Mouse (Mus musculus) left cerebral cortex, postnatal 10 days (tissue): ENCODE data around the gene Adamts20. TPM values are rescaled to one million over a fixed set of nuclear protein-coding genes. Genes with fewer than 3 reads are reported as not detected.

Experiments
- DNase-seq, 2 experiments: peaks; one replicate each; pipeline ENCODE4 v3.0.0; 2021 to 2022; ENCODE audit warnings: low spot score in 2 of 2, mixed read lengths in 1 of 2; ENCODE audit errors: extremely low spot score in 1 of 2
- intact Hi-C: fragments of 180-260 bp; cut with DNase I; formaldehyde crosslinking; loops from one replicate; pipeline ENCODE4 v1.15.1; 2025
- total RNA-seq, 2 experiments: library from RNA; stranded (reverse); gene quantifications; 2 replicates each; pipeline ENCODE4 v1.2.3; 2021

Gene Adamts20
- total RNA-seq, 2 experiments from 2014 or later = 12.5 to 14.2 TPM

DNA sequence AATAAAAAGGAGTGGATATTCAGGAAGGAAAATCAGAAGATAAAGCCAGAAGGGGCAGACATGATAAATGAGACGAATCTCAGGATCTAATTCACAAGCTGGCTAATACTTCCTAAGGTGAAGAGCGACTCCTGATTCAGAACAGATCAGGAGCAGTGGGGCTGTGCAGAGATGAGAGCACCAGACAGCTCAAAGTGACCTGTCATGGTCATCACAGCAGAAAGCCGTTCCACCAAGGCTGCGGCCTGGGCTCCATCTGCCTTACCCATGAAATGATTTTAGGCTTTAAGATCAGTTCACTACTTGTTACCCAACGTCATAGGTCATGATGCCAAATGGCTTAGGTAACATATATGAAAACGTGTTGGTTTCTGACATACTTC is 200.7 kb downstream of the Adamts20 start:
- intact Hi-C loops = no loop called here
- DNase-seq = no peak

DNA sequence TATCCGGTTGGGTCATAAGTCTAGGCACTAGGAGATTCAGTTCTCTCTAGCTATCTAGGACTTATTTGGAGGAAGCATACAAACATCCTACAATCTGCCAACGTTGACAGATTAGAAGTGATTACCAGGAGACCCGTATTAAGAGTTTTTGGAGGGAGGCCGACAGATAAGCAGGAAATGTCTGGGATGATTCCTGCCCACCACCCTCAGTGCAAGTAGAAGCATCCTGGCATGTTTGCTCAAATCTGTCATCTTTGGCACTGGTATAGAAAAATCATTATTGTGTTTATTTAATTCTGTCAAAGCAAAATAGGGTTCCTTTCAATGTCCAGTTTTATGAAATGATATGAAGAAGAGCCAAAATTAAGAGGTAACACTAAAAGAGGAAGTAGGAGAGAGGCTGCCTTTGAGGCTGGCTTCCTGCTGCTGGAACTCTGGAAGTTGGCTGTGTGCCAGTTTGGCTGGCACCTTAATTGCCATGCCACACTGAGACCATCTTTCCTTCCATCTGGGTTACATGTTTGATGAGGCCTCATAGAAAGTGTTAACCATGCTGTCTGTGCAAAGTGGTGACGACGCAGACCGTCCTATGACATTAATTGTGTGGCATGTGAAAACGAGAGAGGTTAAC is 201.2 kb downstream of the Adamts20 start:
- intact Hi-C loops = no loop called here
- peak; percentile 30 to 52 for DNase-seq

DNA sequence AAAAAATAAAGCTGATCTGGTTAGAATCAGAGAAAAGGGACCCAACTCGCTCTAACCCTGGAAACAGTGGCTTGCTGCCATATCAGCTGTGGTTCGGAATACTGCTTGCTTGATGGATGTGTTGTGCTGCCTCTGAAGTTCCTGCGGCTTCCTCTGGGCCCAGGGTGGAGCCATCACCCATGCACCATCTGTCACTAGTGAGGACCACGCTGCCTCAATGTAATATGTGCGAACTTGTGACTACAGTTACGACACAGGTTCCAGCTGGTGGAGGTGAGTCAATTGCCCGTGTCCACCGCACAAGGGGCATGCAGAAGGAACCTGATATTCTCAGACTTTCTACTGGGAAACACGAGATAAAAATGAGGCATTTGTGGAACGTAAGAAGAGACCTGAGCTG is 202.0 kb downstream of the Adamts20 start:
- no peak for DNase-seq
- intact Hi-C loops = no loop called here

DNA sequence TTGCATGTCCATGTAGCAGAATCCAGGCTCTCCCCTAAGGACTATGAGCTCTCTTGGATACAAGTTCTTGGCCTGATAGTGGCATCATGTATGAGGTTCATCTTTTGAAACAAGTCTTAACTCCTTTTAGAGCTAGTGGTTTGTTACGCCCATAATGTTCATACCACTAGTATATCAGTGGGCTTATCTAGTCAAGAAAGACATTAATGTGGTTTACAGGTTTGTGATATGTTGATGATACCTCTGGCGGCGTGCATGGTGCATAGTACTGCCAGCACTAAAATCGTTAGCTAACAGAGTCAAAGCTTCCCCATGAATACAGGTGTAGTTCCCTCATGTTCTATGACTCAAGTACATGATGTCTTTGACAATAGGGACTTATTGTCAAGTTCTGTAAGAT is 205.7 kb downstream of the Adamts20 start:
- DNase-seq = no peak
- intact Hi-C loops = no loop called here

DNA sequence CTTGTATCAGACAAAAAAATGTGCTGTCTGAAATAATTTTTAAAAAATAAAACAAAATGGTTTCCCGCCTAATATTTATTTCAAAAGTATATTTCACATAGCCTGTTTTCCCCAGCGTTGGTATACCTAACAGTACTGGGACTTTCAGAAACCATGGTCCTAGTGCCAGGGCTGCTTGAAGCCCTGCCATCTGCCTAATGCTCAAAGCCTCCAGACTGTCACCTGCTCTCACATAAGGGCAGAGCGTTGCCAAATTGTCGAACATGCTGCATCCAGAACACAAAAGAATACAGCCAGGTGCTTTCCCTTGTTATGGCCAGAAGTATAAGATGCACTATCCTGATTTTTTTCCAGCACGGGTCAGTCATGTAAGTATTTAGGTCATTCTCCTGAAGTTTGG is 209.7 kb downstream of the Adamts20 start:
- no peak for DNase-seq
- intact Hi-C loops = no loop called here

DNA sequence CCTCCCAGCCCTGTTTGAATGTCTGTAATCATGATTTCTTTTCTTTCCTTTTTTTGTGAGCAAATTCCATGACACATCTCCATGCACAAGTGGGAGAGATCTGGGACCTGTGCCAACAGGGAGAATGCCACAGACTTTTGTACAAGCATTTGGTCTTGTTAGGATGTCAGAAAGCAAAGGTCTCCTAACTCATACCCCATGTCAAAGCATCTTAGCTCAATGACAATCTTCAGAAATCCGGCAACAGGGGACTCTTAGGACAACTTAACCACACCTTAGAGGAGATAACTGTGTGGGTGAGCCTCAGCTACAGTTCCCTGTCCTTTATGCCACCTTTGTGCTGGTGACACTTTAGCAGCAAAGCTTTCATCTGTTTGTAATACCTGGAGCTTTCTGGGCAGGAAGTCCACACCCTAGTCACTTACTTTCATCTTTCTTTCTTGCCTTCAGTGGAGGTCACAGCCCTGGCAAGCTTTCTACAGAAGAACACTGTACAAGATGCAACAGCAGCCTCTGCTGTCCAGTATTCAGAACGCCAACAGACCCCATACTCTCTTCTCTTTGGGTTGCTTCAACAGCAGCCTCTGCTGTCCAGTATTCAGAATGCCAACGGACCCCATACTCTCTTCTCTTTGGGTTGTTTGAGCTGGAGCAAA is 210.2 kb downstream of the Adamts20 start:
- intact Hi-C loops = no loop called here
- DNase-seq = peak; percentile 23 to 57

DNA sequence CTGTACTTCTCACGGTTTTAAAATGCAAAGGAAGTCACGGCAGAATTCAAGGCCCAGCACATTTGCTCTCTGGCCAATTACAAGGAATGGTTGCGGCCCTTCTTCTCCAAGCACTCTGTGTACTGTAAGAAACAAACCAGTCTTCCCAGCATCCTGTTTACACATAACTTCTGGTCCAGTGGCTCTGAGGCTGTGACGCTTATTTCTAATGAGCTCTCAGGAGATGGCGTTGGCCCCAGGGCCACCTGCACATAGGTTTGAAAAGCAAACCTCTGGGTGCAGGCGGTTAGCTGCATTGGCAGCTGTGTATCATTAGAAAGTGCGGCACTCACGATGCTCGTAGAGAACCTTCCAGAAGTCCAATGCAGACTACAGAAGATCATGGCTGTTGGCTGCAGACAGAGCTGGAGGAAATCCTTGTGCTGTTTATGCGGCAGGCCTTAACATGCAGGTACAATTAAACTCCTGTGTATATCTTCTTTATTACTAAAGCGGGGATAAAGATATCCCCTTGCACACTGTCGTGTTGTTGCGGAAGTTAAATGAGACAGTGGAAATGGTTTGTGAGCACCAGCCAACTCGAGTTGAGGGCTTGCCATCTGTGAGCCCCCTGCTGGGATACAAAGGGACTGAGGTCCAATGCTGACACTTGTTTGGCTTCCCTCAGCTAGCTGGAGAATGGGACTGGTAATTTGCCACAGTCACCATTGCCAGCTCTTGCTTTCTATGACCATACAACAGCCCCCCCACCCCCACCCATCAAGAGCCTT is 210.9 kb downstream of the Adamts20 start:
- intact Hi-C loops = no loop called here
- peak; percentile 60 to 75 for DNase-seq

DNA sequence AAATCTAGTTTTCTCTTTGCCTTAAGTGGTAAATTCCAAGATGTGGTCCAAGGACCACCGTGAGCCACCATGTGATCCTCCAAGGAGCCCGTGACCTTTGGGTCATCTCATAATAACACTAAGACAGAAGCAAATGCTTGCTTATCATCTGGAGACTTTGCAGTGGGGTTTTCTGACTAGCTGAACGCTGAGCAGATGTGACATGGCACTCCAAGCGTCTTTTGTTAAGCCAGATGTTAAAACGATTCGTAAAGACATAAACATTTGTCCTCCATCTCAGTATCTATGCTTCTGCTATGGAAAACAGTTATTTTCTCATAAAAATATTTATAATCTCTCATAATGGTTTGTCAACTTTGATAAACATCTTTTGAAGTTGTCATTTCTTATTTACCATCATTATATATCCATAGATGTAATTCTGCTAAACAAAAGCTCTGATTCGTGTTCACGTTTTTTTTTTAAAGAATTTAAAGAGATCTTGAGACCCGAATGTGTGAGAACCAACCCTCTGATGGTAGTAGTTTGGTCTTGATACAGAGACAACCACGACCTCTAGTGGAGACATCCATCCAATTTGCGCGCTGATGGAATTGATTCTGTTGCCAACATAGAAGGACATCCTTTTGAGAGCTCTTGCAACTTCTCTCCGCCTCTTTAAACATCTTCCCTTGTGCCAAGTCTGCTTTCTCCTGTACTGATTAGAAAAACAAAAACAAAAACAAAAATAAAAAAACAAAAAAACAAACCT is 212.1 kb downstream of the Adamts20 start:
- DNase-seq = peak; percentile 41 to 60
- intact Hi-C loops = no loop called here

DNA sequence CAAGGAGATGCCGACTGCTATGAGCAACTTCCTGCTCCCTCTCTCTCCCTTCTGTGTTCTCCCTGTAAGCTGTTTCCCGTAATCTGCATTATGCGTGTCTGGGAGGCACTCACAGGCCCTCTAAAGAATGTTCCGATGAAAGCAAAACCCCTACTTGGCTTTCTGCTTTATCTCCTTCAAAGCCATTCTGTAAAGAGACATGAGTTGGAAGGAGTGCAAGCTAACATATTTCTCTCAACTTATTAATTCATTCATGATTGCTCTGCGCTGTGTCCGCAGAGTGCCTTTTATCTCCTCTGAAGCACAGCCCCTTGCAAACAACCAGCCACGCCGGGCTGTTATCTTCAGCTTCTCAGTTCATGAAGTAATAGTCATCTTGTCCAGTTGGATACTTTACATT is 215.5 kb downstream of the Adamts20 start:
- intact Hi-C loops = no loop called here
- no peak for DNase-seq

DNA sequence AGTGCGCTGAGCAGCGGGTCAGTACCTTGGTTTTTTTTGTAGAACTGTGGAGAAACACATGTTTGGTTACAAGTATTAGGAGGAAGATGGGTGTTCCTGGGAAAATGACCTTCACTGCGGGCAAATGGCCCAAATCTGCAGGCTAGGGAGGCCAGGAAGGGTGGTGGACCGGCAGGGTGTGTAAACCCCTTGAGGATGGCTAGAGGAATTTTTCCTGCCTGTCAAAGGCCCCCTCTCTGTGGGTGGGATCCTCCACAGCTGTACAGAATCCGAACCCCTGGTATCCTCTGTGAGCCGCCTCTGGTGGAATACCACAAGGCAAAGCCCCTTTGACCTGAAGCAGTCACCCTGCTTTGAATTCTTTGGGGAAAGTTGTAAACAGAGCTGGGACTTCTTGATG is 216.8 kb downstream of the Adamts20 start:
- DNase-seq = peak in 1 of 2 experiments; percentile 40
- intact Hi-C loops = no loop called here

DNA sequence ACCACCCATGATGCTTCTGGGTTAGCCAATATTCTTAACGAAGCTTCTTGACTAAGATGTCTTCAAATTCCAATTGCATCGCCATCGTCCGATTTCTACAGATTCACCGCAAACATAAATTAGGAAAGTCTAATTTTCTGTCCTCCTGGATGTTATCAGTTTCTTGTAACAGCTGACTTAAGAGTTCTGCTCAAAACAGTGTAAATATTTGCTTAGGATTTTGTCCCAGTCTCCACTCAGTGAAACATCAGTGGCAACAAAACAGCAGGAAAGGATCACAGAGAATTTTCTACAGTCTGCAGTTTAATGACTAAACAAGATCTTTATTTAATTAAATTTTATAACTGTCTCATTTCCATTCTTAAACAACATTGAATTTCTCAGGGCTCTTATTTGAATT is 218.5 kb downstream of the Adamts20 start:
- no peak for DNase-seq
- intact Hi-C loops = no loop called here

DNA sequence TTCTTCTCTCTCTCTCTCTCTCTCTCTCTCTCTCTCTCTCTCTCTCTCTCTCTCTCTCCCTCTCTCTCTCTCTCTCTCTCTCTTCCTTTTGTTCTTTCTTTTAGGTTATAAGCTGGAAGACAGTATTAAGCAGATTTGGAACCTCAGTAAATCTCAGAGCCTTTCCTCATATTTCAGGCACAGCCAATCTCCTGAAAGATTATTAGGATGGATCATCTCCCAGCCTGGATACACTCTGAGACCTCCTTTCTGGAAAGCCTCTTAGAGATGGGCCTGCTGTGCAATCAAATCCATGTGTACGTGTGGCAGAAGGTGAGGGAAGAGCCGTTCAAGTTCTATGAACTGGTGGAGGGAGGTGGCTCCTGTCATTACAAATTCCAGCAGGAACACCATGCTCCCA is 220.9 kb downstream of the Adamts20 start:
- intact Hi-C loops = no loop called here
- DNase-seq = no peak

DNA sequence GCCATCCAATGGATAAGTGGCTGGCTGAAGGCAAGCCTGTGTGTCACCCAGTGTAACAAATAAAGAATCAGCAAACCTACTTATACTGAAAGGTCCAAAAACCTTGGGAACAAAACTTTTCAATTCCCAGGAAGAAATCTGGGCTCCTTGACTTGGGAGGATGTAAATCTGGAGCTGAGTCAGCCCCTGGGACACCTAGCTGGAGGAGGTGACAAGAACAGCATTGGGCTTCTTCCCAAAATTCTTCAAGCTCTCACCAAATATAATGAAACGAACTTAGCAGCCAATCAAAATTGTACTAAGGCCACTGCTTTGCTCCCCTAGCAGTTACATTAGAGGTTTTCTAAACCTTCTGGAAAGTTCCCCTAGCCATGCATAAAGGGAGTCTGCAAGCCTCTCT is 223.1 kb downstream of the Adamts20 start:
- no peak for DNase-seq
- intact Hi-C loops = no loop called here

DNA sequence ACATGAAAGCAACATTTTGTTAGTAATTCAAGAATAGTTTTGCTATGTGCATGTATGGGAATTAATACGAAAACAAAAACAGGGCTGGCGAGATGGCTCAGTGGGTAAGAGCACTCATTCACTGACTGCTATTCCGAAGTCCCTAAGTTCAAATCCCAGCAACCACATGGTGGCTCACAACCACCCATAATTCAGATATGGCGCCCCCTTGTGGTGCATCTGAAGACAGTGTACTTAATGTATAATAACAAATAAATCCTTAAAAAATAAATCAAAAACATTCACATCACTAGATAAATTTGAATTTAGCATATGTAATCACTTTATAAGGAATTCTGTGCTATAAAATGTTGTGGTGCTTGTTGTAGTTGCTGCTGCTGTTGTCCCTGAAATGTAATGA is 225.6 kb downstream of the Adamts20 start:
- no peak for DNase-seq
- intact Hi-C loops = no loop called here

DNA sequence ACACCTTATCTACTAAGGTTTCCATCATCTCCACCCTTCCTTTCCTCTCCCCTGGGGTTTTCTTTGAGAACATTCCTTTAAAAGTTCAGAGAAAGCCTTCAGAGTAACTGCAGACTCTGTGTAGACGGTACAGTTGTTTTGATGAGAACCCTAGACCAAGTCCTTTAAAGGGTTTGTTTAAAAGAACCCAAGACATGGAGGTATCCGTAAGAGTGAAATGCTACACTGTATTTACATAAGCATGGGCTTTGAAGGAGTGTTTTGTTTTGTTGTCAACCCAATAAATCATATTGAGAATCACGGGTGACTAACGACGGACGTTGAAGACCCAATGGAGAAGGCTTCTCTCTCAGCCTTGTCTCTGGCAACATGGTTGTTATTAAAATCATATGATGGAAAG is 226.1 kb downstream of the Adamts20 start:
- no peak for DNase-seq
- intact Hi-C loops = no loop called here

DNA sequence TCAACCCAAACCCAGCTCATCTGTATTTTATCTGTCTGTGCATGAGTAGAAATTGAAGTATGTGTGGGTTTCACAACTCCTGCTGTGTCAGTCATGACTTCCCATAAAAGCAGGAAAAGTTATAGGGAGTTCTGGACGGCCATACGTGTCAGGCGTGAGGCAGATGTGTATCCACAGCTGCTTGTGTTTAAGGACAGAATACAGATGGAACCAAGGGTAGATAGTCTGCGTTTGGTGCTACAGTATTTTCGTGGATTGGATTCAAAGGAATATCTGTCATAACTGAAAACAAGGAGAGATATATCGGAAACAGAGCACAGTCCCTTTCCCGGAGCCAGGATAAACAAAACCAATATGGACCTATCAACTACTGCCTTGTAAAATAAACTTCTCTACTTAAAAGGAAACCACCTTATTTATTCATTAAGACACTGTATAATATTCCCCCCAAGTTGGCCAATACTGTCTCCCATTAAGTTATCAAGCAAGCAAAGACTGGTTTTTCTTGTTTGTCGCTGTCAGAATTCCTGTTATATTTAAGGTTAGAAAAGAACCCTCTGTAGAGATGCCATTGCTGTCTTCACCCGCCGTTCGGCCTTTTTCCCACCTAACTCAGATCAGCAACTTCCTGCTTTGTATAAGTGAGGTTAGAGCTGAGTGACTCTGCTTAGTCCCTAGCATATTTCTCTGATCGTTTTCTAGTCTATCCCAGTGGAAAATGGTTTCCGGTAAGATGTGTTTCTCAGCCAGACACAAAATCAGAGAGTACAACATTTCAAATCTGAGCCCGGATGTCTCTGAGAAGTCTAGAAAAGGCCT is 227.0 kb downstream of the Adamts20 start:
- intact Hi-C loops = no loop called here
- DNase-seq = no peak

DNA sequence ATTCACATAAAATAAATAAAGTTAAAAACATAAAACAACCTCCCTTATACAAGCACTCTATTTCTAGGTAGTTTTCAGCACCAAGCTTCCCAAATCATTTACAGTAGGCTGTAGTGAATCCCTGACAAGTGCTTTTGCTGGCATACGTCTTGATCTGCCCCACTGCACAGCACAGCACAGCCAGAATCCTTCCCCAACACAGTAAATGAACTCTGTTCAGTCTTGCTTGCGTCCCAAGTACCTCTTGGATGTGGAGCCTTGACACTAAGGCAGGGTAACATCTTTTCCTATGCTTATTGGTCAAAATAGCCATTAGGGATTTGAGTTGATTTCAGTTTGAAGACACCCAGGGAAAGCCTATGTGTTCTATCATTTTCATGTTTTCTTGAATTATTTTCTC is 228.5 kb downstream of the Adamts20 start:
- intact Hi-C loops = no loop called here
- no peak for DNase-seq

DNA sequence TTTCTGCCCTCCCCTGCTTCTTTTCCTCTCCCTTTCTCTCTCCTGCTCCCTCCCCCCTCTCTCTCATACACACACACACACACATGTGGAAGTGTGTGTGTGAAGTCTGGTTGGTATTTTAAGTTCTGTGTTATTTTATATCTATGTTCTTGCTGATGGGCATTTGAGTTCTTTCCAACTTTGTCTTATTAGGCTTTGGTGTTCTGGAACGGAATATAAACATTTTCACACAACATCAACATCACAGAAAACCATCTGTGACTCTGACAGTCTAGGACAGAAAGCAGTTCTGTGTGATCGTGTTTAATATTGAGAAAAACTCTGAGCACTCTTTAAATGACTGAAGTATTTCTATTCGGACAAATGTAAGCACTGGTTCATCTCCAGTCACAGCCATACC is 229.1 kb downstream of the Adamts20 start:
- intact Hi-C loops = no loop called here
- DNase-seq = no peak

DNA sequence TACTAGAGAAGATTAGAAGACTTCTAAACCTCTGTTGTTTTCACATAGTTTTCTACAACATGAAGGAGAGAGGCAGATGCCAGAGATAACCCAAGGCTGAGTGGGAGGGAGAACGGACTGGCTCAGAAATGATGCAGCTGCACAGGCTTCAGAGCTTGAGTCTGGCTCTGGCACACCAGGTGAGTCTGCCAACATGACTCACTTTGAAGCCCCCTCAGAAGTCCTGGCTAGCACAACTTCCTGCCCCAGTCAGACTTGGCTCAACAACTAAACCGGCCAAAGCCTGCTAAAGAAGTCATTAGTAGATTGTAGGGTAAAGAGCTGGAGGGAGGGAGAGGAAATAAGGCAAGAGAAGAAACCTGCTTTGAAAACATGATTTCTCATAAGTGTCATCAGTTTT is 230.0 kb downstream of the Adamts20 start:
- intact Hi-C loops = no loop called here
- no peak for DNase-seq
